Mouse (Mus musculus): Measurements from ENCODE around the gene BC025920. TPM values are rescaled to one million over a fixed set of nuclear protein-coding genes. Genes with fewer than 3 reads are reported as not detected.

BC025920 gene
- polyA plus RNA-seq, 1 experiment, result not detected

DNA sequence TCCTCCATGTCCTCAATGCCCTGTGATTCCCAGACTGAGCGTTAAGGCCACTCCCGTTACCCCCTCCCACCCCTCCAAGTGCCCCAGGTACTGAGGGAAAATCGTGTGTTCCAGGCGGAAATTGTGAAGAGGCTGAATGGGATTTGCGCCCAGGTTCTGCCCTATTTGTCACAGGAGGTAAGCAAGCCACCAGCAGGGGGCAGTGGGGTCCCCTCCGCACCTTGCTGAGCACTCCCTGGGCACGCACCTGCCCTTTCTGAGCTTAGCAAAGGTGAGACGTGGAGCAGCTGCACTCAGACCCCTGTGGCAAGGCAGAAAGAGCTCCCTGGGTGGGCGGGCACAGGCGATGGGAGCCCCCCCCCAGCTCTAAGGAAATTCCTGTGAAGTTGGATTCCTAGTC is 41.3 kb upstream of the BC025920 start:
- peaks cover 68% of the 10 kb centered on the region for H3K36me3 ChIP-seq (replicated peaks; ENCODE audit: low read length)
- TF ChIP-seq GATA1 (IDR thresholded peaks at IDR 0.05; ENCODE audit: borderline replicate concordance, low read length), result no peak
- TF ChIP-seq FLI1 (IDR thresholded peaks at IDR 0.05; ENCODE audit: low read length), result no peak
- no peaks in the 10 kb centered on the region for H3K27me3 ChIP-seq (replicated peaks)
- no peaks in the 10 kb centered on the region for H3K9me3 ChIP-seq
- H3K4me1 ChIP-seq, result peaks cover 76% of the 10 kb centered on the region
- H3K4me3 ChIP-seq (replicated peaks), result no peak overlapping the region

DNA sequence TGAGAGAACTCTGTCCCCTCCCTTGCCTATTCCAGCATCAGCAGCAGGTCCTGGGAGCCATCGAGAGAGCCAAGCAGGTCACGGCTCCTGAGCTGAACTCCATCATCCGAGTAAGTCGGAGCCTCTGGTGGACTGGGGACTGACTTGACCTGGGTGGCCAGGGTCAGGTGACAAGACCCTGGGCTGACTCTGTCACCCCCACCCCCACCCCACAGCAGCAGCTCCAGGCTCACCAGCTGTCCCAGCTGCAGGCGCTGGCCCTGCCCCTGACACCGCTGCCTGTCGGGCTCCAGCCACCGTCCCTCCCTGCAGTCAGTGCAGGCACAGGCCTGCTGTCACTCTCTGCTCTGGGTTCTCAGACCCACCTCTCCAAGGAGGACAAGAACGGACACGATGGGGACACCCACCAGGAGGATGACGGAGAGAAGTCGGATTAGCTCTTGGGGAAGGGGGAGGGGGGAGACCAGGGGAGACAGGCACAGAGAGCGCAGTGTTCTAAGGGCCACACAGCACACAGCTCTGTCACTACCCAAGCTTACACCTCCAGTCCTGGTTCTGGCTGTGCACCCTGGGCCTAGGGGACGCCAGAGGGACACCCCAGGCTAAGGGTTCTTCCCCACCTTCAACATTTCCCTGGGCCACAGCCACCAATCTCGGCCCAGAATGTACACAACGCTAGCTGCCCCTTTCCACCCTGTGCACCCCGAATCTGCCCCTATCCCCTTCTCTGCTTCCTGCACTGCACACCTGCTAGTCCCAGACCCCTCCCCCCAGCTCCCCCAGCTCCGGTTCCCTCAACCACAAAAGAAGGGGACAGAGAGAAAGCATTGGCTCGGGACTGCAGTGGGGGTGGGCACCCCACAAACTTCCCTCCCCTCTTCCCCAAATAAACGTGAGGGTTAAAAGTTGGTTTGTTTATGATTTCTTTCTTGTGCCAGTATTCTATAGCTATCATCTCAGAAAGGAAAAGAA is 40.5 kb upstream of the BC025920 start:
- H3K4me3 ChIP-seq (replicated peaks), result no peak overlapping the region
- peaks cover 84% of the 10 kb centered on the region for H3K4me1 ChIP-seq
- no peaks in the 10 kb centered on the region for H3K9me3 ChIP-seq
- H3K36me3 ChIP-seq (replicated peaks; ENCODE audit: low read length), result peaks cover 68% of the 10 kb centered on the region
- TF ChIP-seq GATA1 (IDR thresholded peaks at IDR 0.05; ENCODE audit: borderline replicate concordance, low read length), result no peak
- TF ChIP-seq FLI1 (IDR thresholded peaks at IDR 0.05; ENCODE audit: low read length), result no peak
- H3K27me3 ChIP-seq (replicated peaks), result no peaks in the 10 kb centered on the region

GRCm38 (mm10) chr10:81568381-81569191 is 37.5 kb upstream of the BC025920 start:
- TF ChIP-seq GATA1 (IDR thresholded peaks at IDR 0.05; ENCODE audit: borderline replicate concordance, low read length), result no peak
- H3K4me1 ChIP-seq, result peaks cover 78% of the 10 kb centered on the region
- peak overlapping the region; percentile 65 for H3K4me3 ChIP-seq (replicated peaks)
- peaks cover 42% of the 10 kb centered on the region for H3K36me3 ChIP-seq (replicated peaks; ENCODE audit: low read length)
- H3K9me3 ChIP-seq, result no peaks in the 10 kb centered on the region
- H3K27me3 ChIP-seq (replicated peaks), result peaks cover 14% of the 10 kb centered on the region

DNA sequence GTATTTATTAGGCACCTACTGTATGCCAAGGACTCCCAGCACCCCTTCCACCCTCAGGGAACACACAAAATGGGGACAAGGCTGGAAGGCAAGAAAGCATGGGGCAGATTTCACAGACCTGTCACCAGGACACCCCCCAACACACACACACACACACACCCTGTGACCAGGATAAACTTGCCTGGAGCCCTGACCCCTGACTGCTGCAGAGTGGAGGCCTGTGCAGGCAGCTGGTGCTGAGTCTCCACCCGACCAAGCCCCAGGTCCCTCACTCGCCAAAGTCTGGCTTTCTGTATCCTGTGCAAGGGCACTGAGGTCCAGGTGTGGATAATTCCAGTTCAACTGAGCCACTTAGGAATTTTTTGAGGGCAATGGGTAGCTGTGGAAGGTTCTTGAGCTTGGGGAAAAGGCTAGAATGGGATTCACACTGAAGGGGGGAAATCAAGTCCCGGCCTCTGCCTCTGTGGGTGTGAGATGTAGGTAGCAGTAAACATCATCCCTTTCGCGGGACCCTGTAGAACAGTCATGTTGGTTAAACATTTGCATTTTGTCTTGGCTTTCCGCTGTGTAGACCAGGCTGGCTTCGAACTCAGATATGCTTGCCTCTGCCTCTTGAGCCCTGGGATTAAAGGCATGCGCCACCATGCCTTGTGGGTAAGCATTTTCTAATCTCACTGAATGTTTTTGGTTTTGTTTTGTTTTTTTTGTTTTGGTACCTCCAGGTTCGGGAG is 36.4 kb upstream of the BC025920 start:
- peaks cover 76% of the 10 kb centered on the region for H3K4me1 ChIP-seq
- 0 out of 2 replicates have a peak, but pooled peaks cover 4% of the 10 kb centered on the region for H3K9me3 ChIP-seq
- H3K27me3 ChIP-seq (replicated peaks), result peaks cover 24% of the 10 kb centered on the region
- H3K36me3 ChIP-seq (replicated peaks; ENCODE audit: low read length), result peaks cover 32% of the 10 kb centered on the region
- H3K4me3 ChIP-seq (replicated peaks), result peak overlapping the region; percentile 2
- TF ChIP-seq FLI1 (IDR thresholded peaks at IDR 0.05; ENCODE audit: low read length) (no peak), GATA1 (IDR thresholded peaks at IDR 0.05; ENCODE audit: borderline replicate concordance, low read length) (no peak)

GRCm38 (mm10) chr10:81570238-81570800 is 35.8 kb upstream of the BC025920 start:
- Histone ChIP-seq H3K27me3 (replicated peaks) (peaks cover 29% of the 10 kb centered on the region), H3K4me3 (replicated peaks) (peak overlapping the region; percentile 92), H3K9me3 (0 out of 2 replicates have a peak, but pooled peaks cover 4% of the 10 kb centered on the region), H3K36me3 (replicated peaks; ENCODE audit: low read length) (peaks cover 25% of the 10 kb centered on the region), H3K4me1 (peaks cover 77% of the 10 kb centered on the region)
- TF ChIP-seq FLI1 (IDR thresholded peaks at IDR 0.05; ENCODE audit: low read length) (no peak), GATA1 (IDR thresholded peaks at IDR 0.05; ENCODE audit: borderline replicate concordance, low read length) (no peak)

- Histone ChIP-seq H3K27me3 (replicated peaks) (peaks cover 36% of the 10 kb centered on the region), H3K36me3 (replicated peaks; ENCODE audit: low read length) (peaks cover 19% of the 10 kb centered on the region), H3K4me3 (replicated peaks) (peak overlapping the region; percentile 92), H3K4me1 (peaks cover 78% of the 10 kb centered on the region), H3K9me3 (0 out of 2 replicates have a peak, but pooled peaks cover 4% of the 10 kb centered on the region)
- no peak for TF ChIP-seq FLI1 (IDR thresholded peaks at IDR 0.05; ENCODE audit: low read length)
- TF ChIP-seq GATA1 (IDR thresholded peaks at IDR 0.05; ENCODE audit: borderline replicate concordance, low read length), result no peak
Observed at GRCm38 (mm10) chr10:81570831-81571500, 35.1 kb upstream of the BC025920 start.

GRCm38 (mm10) chr10:81571501-81571876 is 34.6 kb upstream of the BC025920 start:
- peaks cover 84% of the 10 kb centered on the region for H3K4me1 ChIP-seq
- TF ChIP-seq FLI1 (IDR thresholded peaks at IDR 0.05; ENCODE audit: low read length) (no peak), GATA1 (IDR thresholded peaks at IDR 0.05; ENCODE audit: borderline replicate concordance, low read length) (no peak)
- peaks cover 13% of the 10 kb centered on the region for H3K36me3 ChIP-seq (replicated peaks; ENCODE audit: low read length)
- 0 out of 2 replicates have a peak, but pooled peaks cover 4% of the 10 kb centered on the region for H3K9me3 ChIP-seq
- H3K27me3 ChIP-seq (replicated peaks), result peaks cover 41% of the 10 kb centered on the region
- peak overlapping the region; percentile 92 for H3K4me3 ChIP-seq (replicated peaks)

GRCm38 (mm10) chr10:81572133-81572671 is 33.9 kb upstream of the BC025920 start:
- Histone ChIP-seq H3K4me1 (peaks cover 84% of the 10 kb centered on the region), H3K27me3 (replicated peaks) (peaks cover 48% of the 10 kb centered on the region), H3K36me3 (replicated peaks; ENCODE audit: low read length) (peaks cover 8% of the 10 kb centered on the region), H3K9me3 (0 out of 2 replicates have a peak, but pooled peaks cover 6% of the 10 kb centered on the region), H3K4me3 (replicated peaks) (peak overlapping the region; percentile 92)
- TF ChIP-seq GATA1 (IDR thresholded peaks at IDR 0.05; ENCODE audit: borderline replicate concordance, low read length) (no peak), FLI1 (IDR thresholded peaks at IDR 0.05; ENCODE audit: low read length) (no peak)

Data from megakaryocyte, embryonic 14.5 days (primary cell).